12 mouse cellular contexts compared by ENCODE assay signal in genomic region chr9:103584865-103585264, GRCm38 (mm10).
DNase-seq lines count a peak whose midpoint lies in the region; ATAC-seq and TF ChIP-seq lines count a peak whose summit lies in the region.
"Had no signal": no experiment of that assay in that cellular context is flagged by ENCODE, and none has a peak within 500 bp of the region (broad histone marks: within the 10 kb centered on the region; RNA-seq: fewer than 3 reads in every experiment).

No protein-coding gene starts in this region.

- no peak overlapping the region for H3K4me2 ChIP-seq in forebrain, embryonic 16.5 days (ENCODE audit: low read length)
- no peak overlapping the region for H3K4me2 ChIP-seq in hindbrain, postnatal 0 days (ENCODE audit: low read depth, low read length)
- no peak overlapping the region for H3K4me2 ChIP-seq in neural tube, embryonic 13.5 days
- H3K4me2 ChIP-seq: lung, embryonic 14.5 days had no signal

- no peak overlapping the region for H3K9ac ChIP-seq in forebrain, embryonic 16.5 days (replicated peaks; ENCODE audit: low read depth, low read length)
- no peak overlapping the region for H3K9ac ChIP-seq in hindbrain, postnatal 0 days (replicated peaks; ENCODE audit: low read length)
- 0 out of 2 replicates have a peak overlapping the region, but pooled peaks have one; percentile 5 for H3K9ac ChIP-seq in neural tube, embryonic 13.5 days
- H3K9ac ChIP-seq: lung, embryonic 14.5 days had no signal

- H3K9me3 ChIP-seq in forebrain, embryonic 16.5 days (ENCODE audit: control insufficient read depth, low read length) = peaks cover 2% of the 10 kb centered on the region; the same call in 1 of the 2 replicates
- H3K9me3 ChIP-seq in hindbrain, postnatal 0 days (ENCODE audit: low read length) = no peaks in the 10 kb centered on the region
- no peaks in the 10 kb centered on the region for H3K9me3 ChIP-seq in neural tube, embryonic 13.5 days

- DNase-seq in left cerebral cortex, postnatal 25 days (ENCODE audit: low spot score in 2 of 2) = peak; percentile 51 to 68
- no peak for DNase-seq in left cerebral cortex, postnatal 36 days (ENCODE audit: low spot score in 2 of 2)
- peak; percentile 50 for DNase-seq in hindbrain, postnatal 0 days (ENCODE audit: low spot score)
- DNase-seq in adrenal gland, postnatal 4 days (ENCODE audit: low spot score in 2 of 2) = no peak
- DNase-seq in cerebellum, adult 11 months = no peak
- DNase-seq: heart, adult 2 months; heart, postnatal 14 days; liver; lung, embryonic 14.5 days had no signal

- H3K36me3 ChIP-seq in forebrain, embryonic 16.5 days (ENCODE audit: control insufficient read depth, insufficient read depth) = no peaks in the 10 kb centered on the region
- no peaks in the 10 kb centered on the region for H3K36me3 ChIP-seq in hindbrain, postnatal 0 days (ENCODE audit: insufficient read depth, low read length)
- no peaks in the 10 kb centered on the region for H3K36me3 ChIP-seq in neural tube, embryonic 13.5 days

- peak; percentile 94 for ATAC-seq in forebrain, embryonic 16.5 days
- ATAC-seq in hindbrain, postnatal 0 days = peak; percentile 35; the same call in 1 of the 2 replicates
- peak; percentile 83 for ATAC-seq in neural tube, embryonic 13.5 days (ENCODE audit: low read depth)

- intact Hi-C loops in left cerebral cortex, postnatal 25 days (cut with DNase I) = no loop called here
- intact Hi-C loops in left cerebral cortex, postnatal 36 days (cut with DNase I) = no loop called here

- peak overlapping the region; percentile 44 for H3K27ac ChIP-seq in forebrain, embryonic 16.5 days (ENCODE audit: low read length)
- no peak overlapping the region for H3K27ac ChIP-seq in hindbrain, postnatal 0 days
- H3K27ac ChIP-seq in neural tube, embryonic 13.5 days (replicated peaks) = peak overlapping the region; percentile 19; the same call in 1 of the 2 replicates
- H3K27ac ChIP-seq: heart, adult 2 months; stomach, postnatal 0 days had no signal

- no peaks in the 10 kb centered on the region for H3K27me3 ChIP-seq in forebrain, embryonic 16.5 days (replicated peaks; ENCODE audit: control insufficient read depth, insufficient read depth, low read length)
- no peaks in the 10 kb centered on the region for H3K27me3 ChIP-seq in hindbrain, postnatal 0 days (ENCODE audit: insufficient read depth, low read length)
- H3K27me3 ChIP-seq in neural tube, embryonic 13.5 days = no peaks in the 10 kb centered on the region

- peaks cover 13% of the 10 kb centered on the region for H3K4me1 ChIP-seq in forebrain, embryonic 16.5 days (replicated peaks; ENCODE audit: control insufficient read depth, insufficient read depth, low read length)
- no peaks in the 10 kb centered on the region; the same call in 1 of the 2 replicates for H3K4me1 ChIP-seq in hindbrain, postnatal 0 days (ENCODE audit: insufficient read depth, low read length)
- H3K4me1 ChIP-seq in neural tube, embryonic 13.5 days (replicated peaks) = peaks cover 29% of the 10 kb centered on the region

- H3K4me3 ChIP-seq in forebrain, embryonic 16.5 days (replicated peaks; ENCODE audit: low read length) = no peak overlapping the region
- H3K4me3 ChIP-seq in hindbrain, postnatal 0 days (ENCODE audit: low read length) = no peak overlapping the region
- no peak overlapping the region for H3K4me3 ChIP-seq in neural tube, embryonic 13.5 days
- H3K4me3 ChIP-seq: heart, adult 2 months had no signal

- 53% methylated on average over 4 of the region's 4 CpGs for WGBS in forebrain, embryonic 16.5 days
- WGBS in hindbrain, postnatal 0 days = 47% methylated on average over 4 of the region's 4 CpGs
- 34% methylated on average over 4 of the region's 4 CpGs for WGBS in neural tube, embryonic 13.5 days

- no peak for TF ChIP-seq CTCF in hindbrain, postnatal 0 days (IDR thresholded peaks at IDR 0.05; ENCODE audit: low read depth)

Comparison
In these comparisons a context has a peak if more than half of its experiments do, and no peak if none do; other contexts are left out.
1. DNase-seq: peak in left cerebral cortex, postnatal 25 days (2 of 2) and hindbrain, postnatal 0 days (single experiment); none in left cerebral cortex, postnatal 36 days (0 of 2), adrenal gland, postnatal 4 days (0 of 2) and cerebellum, adult 11 months (single experiment).
2. ATAC-seq: peak in every context shown above with its lines; median percentile 94 in forebrain, embryonic 16.5 days; 83 in neural tube, embryonic 13.5 days; 35 in hindbrain, postnatal 0 days.